Mouse (Mus musculus) kidney, embryonic 14.5 days (tissue): ENCODE measurements at regions not wholly inside any gene's neighbourhood (a gene's known extent, or its start where the extent isn't known, plus 50 kb on each side); places are given as distances from the start of the nearest gene placed in this dataset.

ENCODE experiments used
- ATAC-seq: fragments of 200-750 bp; cut with Nextera tagmentation; 2 replicates; pipeline ENCODE4 v1.8.0; 2017; ENCODE audit warnings: moderate number of reproducible peaks, mild to moderate bottlenecking, moderate TSS enrichment, moderate library complexity; ENCODE audit not compliant: low FRiP score, low TSS enrichment
- H3K27ac ChIP-seq: fragments of 300-500 bp; sonication (generic); 2 replicates; pipeline ENCODE4 v1.5.1; 2014; ENCODE audit warnings: low read depth, mild to moderate bottlenecking, low read length, moderate library complexity, mixed read lengths
- H3K27me3 ChIP-seq: fragments of 300-500 bp; sonication (generic); 2 replicates; pipeline ENCODE4 v1.6.1; 2014; ENCODE audit warnings: mild to moderate bottlenecking, low read length; ENCODE audit not compliant: control insufficient read depth, insufficient read depth
- H3K36me3 ChIP-seq: fragments of 300-500 bp; sonication (generic); 2 replicates; pipeline ENCODE4 v1.6.1; 2014; ENCODE audit warnings: low read length, mixed read lengths; ENCODE audit not compliant: control insufficient read depth, insufficient read depth
- H3K4me1 ChIP-seq: fragments of 300-500 bp; sonication (generic); 2 replicates; pipeline ENCODE4 v1.6.1; 2014; ENCODE audit warnings: low read length, mixed read lengths; ENCODE audit not compliant: control insufficient read depth, insufficient read depth
- H3K4me2 ChIP-seq: fragments of 300-500 bp; sonication (generic); replicated peaks from 2 replicates; pipeline ENCODE4 v1.6.1; 2014; ENCODE audit warnings: low read depth, mild to moderate bottlenecking, low read length
- H3K4me3 ChIP-seq: fragments of 300-500 bp; sonication (generic); 2 replicates; pipeline ENCODE4 v1.5.1; 2014; ENCODE audit warnings: mild to moderate bottlenecking, low read length
- H3K9ac ChIP-seq: fragments of 300-500 bp; sonication (generic); 2 replicates; pipeline ENCODE4 v1.6.1; 2014; ENCODE audit warnings: low read depth, mild to moderate bottlenecking, low read length, moderate library complexity
- H3K9me3 ChIP-seq: fragments of 300-500 bp; sonication (generic); 2 replicates; pipeline ENCODE4 v1.6.1; 2016; ENCODE audit warnings: low read length; ENCODE audit not compliant: control insufficient read depth
- WGBS: fragments of 180-500 bp; shearing (Covaris S2); extraction: QIAGEN DNeasy Blood & Tissue Kit; methylation state at CpG from one replicate; pipeline ENCODE4 v1.1.7; 2014; 5-methylcytosine and 5-hydroxymethylcytosine counted together

DNA sequence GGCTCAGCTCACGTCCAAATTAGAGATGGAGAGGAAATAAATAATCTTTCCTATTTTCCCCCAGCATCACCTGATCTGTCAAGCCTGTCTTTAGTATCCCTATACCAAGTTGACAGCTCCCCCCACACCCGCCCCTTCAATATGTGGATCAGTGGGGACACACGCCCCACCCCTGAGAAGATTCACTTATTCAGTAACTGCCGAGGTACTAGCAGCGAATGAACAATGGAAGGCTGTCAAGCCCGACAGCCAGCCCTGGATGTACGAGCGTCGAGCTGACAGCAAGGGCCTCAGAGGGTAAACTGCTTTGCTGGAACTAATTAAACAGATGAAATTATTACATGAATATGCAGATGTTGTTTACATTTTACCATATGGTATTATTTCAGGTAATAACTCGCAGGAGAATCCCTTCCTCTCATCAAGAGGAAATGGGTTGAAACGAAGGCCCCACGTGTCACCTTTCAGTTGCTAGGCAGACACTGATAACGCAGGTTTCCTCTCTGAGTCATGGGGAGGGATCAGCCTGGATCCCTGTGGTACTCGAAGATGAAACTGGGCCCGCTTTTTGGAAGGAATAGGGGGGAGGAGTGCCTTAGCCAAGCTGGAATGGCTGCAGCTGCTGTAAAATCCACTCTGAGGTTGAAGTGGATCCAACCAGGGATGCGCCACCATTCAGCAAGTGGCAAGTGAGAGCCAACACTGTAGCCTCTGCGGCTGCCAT lies 319.7 kb downstream of the Nr2f2 start:
- no peak overlapping the region for H3K27ac ChIP-seq
- 73% methylated on average over 17 of the region's 17 CpGs for WGBS
- no peaks in the 10 kb centered on the region for H3K9me3 ChIP-seq
- H3K36me3 ChIP-seq = no peaks in the 10 kb centered on the region
- H3K4me3 ChIP-seq = no peak overlapping the region
- no peaks in the 10 kb centered on the region for H3K4me1 ChIP-seq
- no peak overlapping the region for H3K4me2 ChIP-seq
- no peak overlapping the region for H3K9ac ChIP-seq
- ATAC-seq = no peak
- H3K27me3 ChIP-seq = no peaks in the 10 kb centered on the region

GRCm38 (mm10) chr7:70037011-70037410 lies 329.5 kb downstream of the Nr2f2 start:
- no peak for ATAC-seq
- no peak overlapping the region for H3K9ac ChIP-seq
- H3K4me1 ChIP-seq = no peaks in the 10 kb centered on the region
- WGBS = 92% methylated on average over 1 of the region's 1 CpGs
- no peak overlapping the region for H3K4me3 ChIP-seq
- no peaks in the 10 kb centered on the region for H3K27me3 ChIP-seq
- no peaks in the 10 kb centered on the region for H3K36me3 ChIP-seq
- H3K9me3 ChIP-seq = no peaks in the 10 kb centered on the region
- H3K4me2 ChIP-seq = no peak overlapping the region
- H3K27ac ChIP-seq = no peak overlapping the region

DNA sequence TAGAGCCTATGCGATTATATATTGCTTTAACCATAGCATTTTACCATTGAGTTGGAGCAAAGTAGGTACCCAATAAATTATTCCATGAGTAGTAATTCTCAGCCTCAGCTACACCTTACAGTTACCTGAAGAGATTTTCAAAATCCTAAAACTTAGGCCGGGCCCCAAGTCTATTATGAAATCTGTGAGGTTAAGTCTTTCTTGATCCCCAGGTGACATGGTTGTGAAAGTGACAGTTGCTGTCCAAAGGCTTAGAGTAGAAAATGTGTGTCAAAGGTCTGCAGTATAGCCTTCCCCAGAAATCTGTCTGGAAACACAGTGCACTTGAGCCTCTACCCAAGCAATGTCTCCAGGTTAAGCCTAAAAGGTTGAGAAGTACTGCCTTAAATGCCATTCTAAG lies 333.7 kb downstream of the Nr2f2 start:
- no peaks in the 10 kb centered on the region for H3K36me3 ChIP-seq
- H3K4me2 ChIP-seq = no peak overlapping the region
- H3K27ac ChIP-seq = no peak overlapping the region
- no peaks in the 10 kb centered on the region for H3K9me3 ChIP-seq
- no peak overlapping the region for H3K4me3 ChIP-seq
- H3K9ac ChIP-seq = no peak overlapping the region
- WGBS = 86% methylated on average over 2 of the region's 2 CpGs
- H3K4me1 ChIP-seq = no peaks in the 10 kb centered on the region
- ATAC-seq = no peak
- H3K27me3 ChIP-seq = no peaks in the 10 kb centered on the region

DNA sequence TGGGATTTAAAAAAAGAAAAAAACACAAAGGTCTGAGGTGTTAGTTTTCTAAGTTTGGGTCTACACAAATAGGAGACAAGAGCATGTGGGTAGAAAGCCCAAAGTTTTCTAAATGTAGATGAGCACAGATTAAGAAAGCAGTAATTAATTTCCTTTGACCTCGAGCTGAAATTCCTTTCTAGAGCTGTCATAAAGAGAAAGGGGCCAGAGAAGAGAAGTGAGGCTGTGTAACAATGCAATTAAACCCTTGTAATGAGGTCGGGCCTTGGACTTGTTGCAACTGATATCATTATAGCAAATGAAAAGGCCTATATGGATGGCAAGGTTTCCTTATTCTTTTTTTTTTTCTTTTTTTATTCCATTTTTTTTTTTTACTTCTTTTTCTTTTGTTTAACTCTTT lies 337.2 kb downstream of the Nr2f2 start:
- no peak overlapping the region for H3K27ac ChIP-seq
- H3K4me2 ChIP-seq = no peak overlapping the region
- no peak for ATAC-seq
- no peaks in the 10 kb centered on the region for H3K9me3 ChIP-seq
- H3K27me3 ChIP-seq = no peaks in the 10 kb centered on the region
- WGBS = 59% methylated on average over 2 of the region's 2 CpGs
- no peaks in the 10 kb centered on the region for H3K4me1 ChIP-seq
- H3K36me3 ChIP-seq = no peaks in the 10 kb centered on the region
- H3K9ac ChIP-seq = no peak overlapping the region
- no peak overlapping the region for H3K4me3 ChIP-seq

DNA sequence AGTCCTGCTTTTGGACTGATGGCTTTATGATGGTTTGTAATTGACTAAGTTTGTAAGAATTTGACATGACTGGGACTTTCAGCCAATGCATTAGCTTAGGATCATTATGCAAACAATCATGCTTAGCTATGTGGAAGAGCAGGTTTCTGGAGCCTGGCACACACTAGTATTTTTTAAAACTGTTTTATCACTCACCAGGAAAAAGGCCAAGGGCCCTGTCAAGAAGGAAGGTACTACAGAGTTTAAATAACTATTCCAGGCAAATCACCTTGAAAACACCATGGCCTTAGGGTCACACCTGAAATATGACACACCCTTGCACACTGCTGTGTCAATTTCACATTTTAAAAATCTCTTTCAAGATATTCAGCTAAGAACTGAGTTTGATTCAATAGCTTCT lies 341.0 kb downstream of the Nr2f2 start:
- no peak for ATAC-seq
- Histone ChIP-seq H3K9me3 (no peaks in the 10 kb centered on the region), H3K36me3 (no peaks in the 10 kb centered on the region), H3K4me2 (no peak overlapping the region), H3K27ac (no peak overlapping the region), H3K4me3 (no peak overlapping the region), H3K4me1 (no peaks in the 10 kb centered on the region), H3K9ac (no peak overlapping the region), H3K27me3 (no peaks in the 10 kb centered on the region)

DNA sequence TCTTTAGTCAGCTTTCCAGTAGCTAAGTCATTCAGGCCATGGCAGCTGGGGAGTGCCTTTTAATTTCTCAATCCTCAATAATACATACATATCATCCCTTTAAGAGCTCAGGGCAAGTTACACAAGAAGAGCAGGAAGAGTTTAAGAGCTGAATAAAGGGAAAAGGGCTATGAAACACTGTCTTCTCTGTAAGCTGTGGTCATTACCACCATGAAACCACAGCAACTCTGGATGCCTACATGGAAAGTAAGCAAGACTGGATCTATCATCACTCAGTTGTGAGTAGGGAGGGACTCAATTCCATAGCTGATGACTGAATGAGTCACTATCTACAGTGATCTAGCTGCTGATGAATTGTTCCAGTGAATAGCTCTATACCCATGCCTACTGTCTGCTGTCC lies 349.9 kb downstream of the Nr2f2 start:
- Histone ChIP-seq H3K27ac (no peak overlapping the region), H3K9me3 (no peaks in the 10 kb centered on the region), H3K36me3 (no peaks in the 10 kb centered on the region), H3K4me3 (no peak overlapping the region), H3K4me2 (no peak overlapping the region), H3K9ac (no peak overlapping the region), H3K27me3 (no peaks in the 10 kb centered on the region), H3K4me1 (no peaks in the 10 kb centered on the region)
- no peak for ATAC-seq

- Histone ChIP-seq H3K9ac (no peak overlapping the region), H3K4me3 (no peak overlapping the region), H3K27me3 (no peaks in the 10 kb centered on the region), H3K27ac (no peak overlapping the region), H3K36me3 (no peaks in the 10 kb centered on the region), H3K4me1 (no peaks in the 10 kb centered on the region), H3K4me2 (no peak overlapping the region), H3K9me3 (no peaks in the 10 kb centered on the region)
- no peak for ATAC-seq
- 73% methylated on average over 8 of the region's 8 CpGs for WGBS
These were observed 363.1 kb downstream of the Nr2f2 start for GRCm38 (mm10) chr7:70003200-70003986.

DNA sequence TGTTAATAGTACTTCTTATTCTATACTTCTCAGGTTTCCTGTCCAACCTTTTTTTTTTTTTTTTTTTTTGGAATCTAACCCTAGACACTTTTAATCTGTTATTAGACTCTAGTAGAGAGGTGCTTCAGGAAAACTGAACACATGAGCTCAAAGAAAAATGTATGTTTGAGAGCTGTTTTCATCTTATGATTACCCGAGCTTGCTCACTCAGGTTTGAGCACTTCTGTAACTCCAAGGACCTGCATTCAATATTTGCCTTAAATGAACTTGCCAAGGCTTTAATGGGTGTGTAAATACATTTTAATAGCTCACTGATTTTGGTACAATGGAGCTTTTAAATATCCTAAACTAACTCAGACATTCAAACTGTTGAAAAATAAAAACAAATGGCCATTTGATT lies 367.8 kb downstream of the Nr2f2 start:
- WGBS = 81% methylated on average over 1 of the region's 1 CpGs
- no peaks in the 10 kb centered on the region for H3K9me3 ChIP-seq
- no peaks in the 10 kb centered on the region for H3K27me3 ChIP-seq
- ATAC-seq = no peak
- H3K27ac ChIP-seq = no peak overlapping the region
- no peaks in the 10 kb centered on the region for H3K36me3 ChIP-seq
- no peak overlapping the region for H3K4me2 ChIP-seq
- no peaks in the 10 kb centered on the region for H3K4me1 ChIP-seq
- no peak overlapping the region for H3K9ac ChIP-seq
- no peak overlapping the region for H3K4me3 ChIP-seq

GRCm38 (mm10) chr7:69994540-69995303 lies 371.8 kb downstream of the Nr2f2 start:
- no peaks in the 10 kb centered on the region for H3K9me3 ChIP-seq
- H3K27me3 ChIP-seq = no peaks in the 10 kb centered on the region
- H3K4me3 ChIP-seq = no peak overlapping the region
- no peak overlapping the region for H3K4me2 ChIP-seq
- 58% methylated on average over 6 of the region's 6 CpGs for WGBS
- H3K9ac ChIP-seq = no peak overlapping the region
- H3K36me3 ChIP-seq = no peaks in the 10 kb centered on the region
- ATAC-seq = no peak
- H3K27ac ChIP-seq = no peak overlapping the region
- H3K4me1 ChIP-seq = no peaks in the 10 kb centered on the region
